Mouse (Mus musculus): Measurements from ENCODE around the gene Syt12.

DNA sequence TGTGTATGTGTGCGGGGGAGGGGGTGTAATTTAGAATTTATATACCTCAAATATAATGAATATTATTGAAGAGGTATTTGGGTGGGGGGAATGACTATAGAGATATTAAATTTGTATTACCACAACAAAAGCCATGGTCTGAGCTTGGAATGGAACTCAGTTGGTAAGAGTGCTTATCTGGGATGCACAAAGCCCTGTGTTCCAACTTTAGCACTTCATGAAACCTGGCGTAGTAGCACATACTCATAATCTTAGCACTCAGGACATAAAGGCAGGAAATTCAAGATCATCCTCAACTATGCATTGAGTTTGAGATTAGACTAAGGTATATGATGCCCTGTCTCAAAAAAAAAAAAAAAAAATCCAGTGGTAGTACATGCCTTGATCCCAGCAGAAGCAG, 72.4 kb downstream of the Syt12 start:
- TF ChIP-seq GATA1 (IDR thresholded peaks at IDR 0.05; ENCODE audit: borderline replicate concordance, low read length) (no peak), FLI1 (IDR thresholded peaks at IDR 0.05; ENCODE audit: low read length) (no peak)
